Mouse (Mus musculus): ENCODE results near the gene Phldb3. TPM values are rescaled to one million over a fixed set of nuclear protein-coding genes. Genes with fewer than 3 reads are reported as not detected.

The Phldb3 gene
- polyA plus RNA-seq, 1 experiment from 2014 or later: 0.38 TPM

DNA sequence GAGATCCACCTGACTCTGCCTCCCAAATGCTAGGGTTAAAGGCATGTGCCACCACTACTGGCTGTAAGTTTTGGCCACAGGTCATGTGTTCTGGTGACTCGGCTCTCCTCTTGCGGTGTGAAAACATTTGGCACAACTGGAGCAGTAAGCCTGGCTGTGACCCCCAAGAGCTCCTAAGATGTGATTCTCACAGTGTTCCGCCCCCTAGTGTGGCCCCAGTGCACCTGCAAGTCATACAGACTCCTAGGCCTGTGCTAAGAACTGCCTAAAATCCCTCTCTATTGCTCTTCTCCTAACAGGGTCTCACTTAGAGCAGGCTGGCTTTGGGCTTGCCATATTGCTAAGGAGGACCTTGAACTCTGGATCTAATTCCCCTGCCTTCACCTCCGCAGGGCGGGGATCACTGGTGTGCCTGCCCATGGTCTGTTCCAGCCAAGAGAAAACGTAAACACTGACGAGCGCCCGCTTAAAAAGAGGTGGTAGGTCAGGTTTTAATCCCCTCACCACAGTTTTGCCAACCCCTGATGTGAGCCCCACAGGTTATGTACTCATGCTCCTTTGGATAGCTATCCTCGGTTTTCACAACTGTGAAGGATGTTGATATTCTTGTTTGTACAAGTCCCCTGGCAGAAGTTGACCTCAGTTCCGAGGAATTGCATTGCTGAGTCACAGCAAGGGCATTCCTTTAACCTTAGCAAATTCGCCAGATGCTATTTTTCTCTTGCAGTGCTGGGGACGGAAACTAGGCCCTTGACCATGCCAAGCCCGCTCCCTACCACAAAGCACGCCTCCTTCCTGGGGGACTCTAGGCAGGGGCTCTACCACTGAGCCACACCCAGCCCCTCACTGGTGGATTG, 11.1 kb upstream of the Phldb3 start:
- no peak overlapping the region for H3K4me2 ChIP-seq (ENCODE audit: low read length)
- H3K9ac ChIP-seq (ENCODE audit: low read length): no peak overlapping the region
- H3K9me3 ChIP-seq (ENCODE audit: control insufficient read depth, low read length): no peaks in the 10 kb centered on the region
- H3K27me3 ChIP-seq (replicated peaks; ENCODE audit: control insufficient read depth, insufficient read depth, low read length): no peaks in the 10 kb centered on the region
- H3K4me3 ChIP-seq (ENCODE audit: low read depth, low read length): no peak overlapping the region
- peaks cover 1% of the 10 kb centered on the region; the same call in 1 of the 2 replicates for H3K4me1 ChIP-seq (replicated peaks; ENCODE audit: control insufficient read depth, insufficient read depth, low read length)
- no peak for ATAC-seq (replicated peaks; ENCODE audit: low FRiP score, low TSS enrichment, low read depth)
- no peak overlapping the region for H3K27ac ChIP-seq (ENCODE audit: low read depth)
- WGBS: 76% methylated on average over 15 of the region's 15 CpGs
- 0 out of 2 replicates have a peak, but pooled peaks cover 3% of the 10 kb centered on the region for H3K36me3 ChIP-seq (ENCODE audit: control insufficient read depth, insufficient read depth, low read length)
- DNase-seq (ENCODE audit: low spot score): no peak

DNA sequence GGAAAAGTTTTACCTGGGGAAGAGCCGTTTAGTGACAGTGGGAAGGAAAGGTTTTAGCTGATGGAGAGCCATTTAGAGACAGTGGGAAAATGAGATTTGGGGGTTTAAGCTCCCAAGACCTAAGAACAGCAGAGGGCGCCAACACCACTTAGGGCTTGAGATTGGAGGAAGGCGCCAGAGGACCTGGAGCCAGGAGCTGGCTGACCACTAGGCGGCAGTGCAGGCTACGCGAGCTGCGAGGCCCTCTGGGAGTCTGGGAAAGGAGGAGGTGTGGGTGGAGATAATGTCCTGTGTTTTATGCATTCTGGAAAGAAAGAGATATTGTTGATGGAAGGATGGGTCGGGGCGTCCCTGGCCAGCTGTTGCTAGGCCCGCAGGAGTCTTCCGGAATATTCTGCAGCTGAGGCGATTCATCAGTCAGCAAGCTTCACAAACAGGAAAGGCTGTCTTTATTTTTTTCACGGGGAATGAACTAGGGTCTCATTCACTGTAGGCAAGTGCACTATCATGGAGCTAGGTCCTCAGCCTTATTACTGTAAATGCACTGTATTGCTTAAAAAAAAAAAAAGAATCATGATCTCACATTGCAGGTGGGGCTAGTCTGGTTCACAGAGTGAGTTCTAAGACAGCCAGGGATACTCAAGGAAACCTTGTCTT, 9.5 kb upstream of the Phldb3 start:
- peak overlapping the region; percentile 32 for H3K4me2 ChIP-seq (ENCODE audit: low read length)
- H3K27ac ChIP-seq (ENCODE audit: low read depth): no peak overlapping the region
- 5% methylated on average over 13 of the region's 13 CpGs for WGBS
- 0 out of 2 replicates have a peak, but pooled peaks cover 3% of the 10 kb centered on the region for H3K36me3 ChIP-seq (ENCODE audit: control insufficient read depth, insufficient read depth, low read length)
- H3K9ac ChIP-seq (ENCODE audit: low read length): no peak overlapping the region
- ATAC-seq (replicated peaks; ENCODE audit: low FRiP score, low TSS enrichment, low read depth) (peak; percentile 85), DNase-seq (ENCODE audit: low spot score) (peak; percentile 98)
- H3K9me3 ChIP-seq (ENCODE audit: control insufficient read depth, low read length): no peaks in the 10 kb centered on the region
- H3K4me1 ChIP-seq (replicated peaks; ENCODE audit: control insufficient read depth, insufficient read depth, low read length): no peaks in the 10 kb centered on the region
- no peak overlapping the region for H3K4me3 ChIP-seq (ENCODE audit: low read depth, low read length)
- H3K27me3 ChIP-seq (replicated peaks; ENCODE audit: control insufficient read depth, insufficient read depth, low read length): no peaks in the 10 kb centered on the region

DNA sequence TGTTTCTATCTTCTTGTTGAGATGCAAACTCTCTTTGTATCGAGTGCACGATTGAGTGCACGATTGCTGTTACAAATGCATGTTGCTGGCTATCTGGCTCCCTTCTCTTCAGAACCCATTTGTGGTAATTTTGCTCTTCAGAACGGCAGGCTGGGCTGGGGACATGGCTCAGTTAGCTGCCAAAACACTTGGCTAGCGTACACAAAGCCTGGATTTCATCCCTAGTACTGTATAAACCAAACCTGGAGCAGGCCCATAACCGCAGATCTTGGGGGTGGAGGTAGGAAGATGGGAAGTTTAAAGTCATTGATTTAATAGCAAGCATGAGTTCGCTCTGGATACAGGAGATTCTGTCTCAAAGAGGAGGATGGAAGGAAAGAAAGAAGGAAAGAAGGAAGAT, 5.0 kb upstream of the Phldb3 start:
- 79% methylated on average over 7 of the region's 7 CpGs for WGBS
- H3K36me3 ChIP-seq (ENCODE audit: control insufficient read depth, insufficient read depth, low read length): 0 out of 2 replicates have a peak, but pooled peaks cover 8% of the 10 kb centered on the region
- H3K27ac ChIP-seq (ENCODE audit: low read depth): no peak overlapping the region
- ATAC-seq (replicated peaks; ENCODE audit: low FRiP score, low TSS enrichment, low read depth) (no peak), DNase-seq (ENCODE audit: low spot score) (no peak)
- no peak overlapping the region for H3K9ac ChIP-seq (ENCODE audit: low read length)
- no peaks in the 10 kb centered on the region for H3K9me3 ChIP-seq (ENCODE audit: control insufficient read depth, low read length)
- H3K4me3 ChIP-seq (ENCODE audit: low read depth, low read length): no peak overlapping the region
- H3K4me2 ChIP-seq (ENCODE audit: low read length): no peak overlapping the region
- H3K27me3 ChIP-seq (replicated peaks; ENCODE audit: control insufficient read depth, insufficient read depth, low read length): peaks cover 11% of the 10 kb centered on the region
- H3K4me1 ChIP-seq (replicated peaks; ENCODE audit: control insufficient read depth, insufficient read depth, low read length): 0 out of 2 replicates have a peak, but pooled peaks cover 2% of the 10 kb centered on the region

- H3K27me3 ChIP-seq (replicated peaks; ENCODE audit: control insufficient read depth, insufficient read depth, low read length): peaks cover 12% of the 10 kb centered on the region
- ATAC-seq (replicated peaks; ENCODE audit: low FRiP score, low TSS enrichment, low read depth) (no peak), DNase-seq (ENCODE audit: low spot score) (no peak)
- no peak overlapping the region for H3K4me2 ChIP-seq (ENCODE audit: low read length)
- whole genome bisulfite sequencing: 80% methylated on average over 7 of the region's 7 CpGs
- no peak overlapping the region for H3K27ac ChIP-seq (ENCODE audit: low read depth)
- 0 out of 2 replicates have a peak, but pooled peaks cover 2% of the 10 kb centered on the region for H3K4me1 ChIP-seq (replicated peaks; ENCODE audit: control insufficient read depth, insufficient read depth, low read length)
- H3K36me3 ChIP-seq (ENCODE audit: control insufficient read depth, insufficient read depth, low read length): 0 out of 2 replicates have a peak, but pooled peaks cover 8% of the 10 kb centered on the region
- no peak overlapping the region for H3K4me3 ChIP-seq (ENCODE audit: low read depth, low read length)
- H3K9me3 ChIP-seq (ENCODE audit: control insufficient read depth, low read length): no peaks in the 10 kb centered on the region
- no peak overlapping the region for H3K9ac ChIP-seq (ENCODE audit: low read length)
Observed at GRCm38 (mm10) chr7:24606046-24606445, 4.5 kb upstream of the Phldb3 start.

DNA sequence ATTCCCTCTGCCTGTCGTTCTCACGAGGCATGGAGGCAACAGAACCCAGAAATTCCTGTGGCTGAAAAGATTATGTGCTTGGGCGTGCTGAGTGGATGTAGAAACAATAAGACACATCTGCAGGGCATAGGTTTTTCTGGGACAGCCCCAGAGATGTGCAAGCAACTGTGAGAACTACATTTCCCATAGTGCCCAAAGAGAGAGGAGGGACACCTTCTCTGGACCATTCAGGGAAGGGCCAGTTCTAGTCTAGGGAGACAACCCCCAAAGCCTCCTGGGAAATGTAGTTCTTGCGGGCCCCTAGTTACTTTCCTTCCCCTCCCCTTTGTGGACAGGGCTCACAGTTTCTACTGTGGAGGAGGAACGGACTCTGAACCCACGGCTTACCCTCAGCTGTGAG, 2.5 kb upstream of the Phldb3 start:
- DNase-seq (ENCODE audit: low spot score) (no peak), ATAC-seq (replicated peaks; ENCODE audit: low FRiP score, low TSS enrichment, low read depth) (peak; percentile 25; the same call in 1 of the 2 replicates)
- Histone ChIP-seq H3K4me1 (replicated peaks; ENCODE audit: control insufficient read depth, insufficient read depth, low read length) (peaks cover 5% of the 10 kb centered on the region; the same call in 1 of the 2 replicates), H3K27me3 (replicated peaks; ENCODE audit: control insufficient read depth, insufficient read depth, low read length) (peaks cover 31% of the 10 kb centered on the region), H3K4me2 (ENCODE audit: low read length) (no peak overlapping the region), H3K9ac (ENCODE audit: low read length) (no peak overlapping the region), H3K9me3 (ENCODE audit: control insufficient read depth, low read length) (no peaks in the 10 kb centered on the region), H3K36me3 (ENCODE audit: control insufficient read depth, insufficient read depth, low read length) (0 out of 2 replicates have a peak, but pooled peaks cover 8% of the 10 kb centered on the region), H3K27ac (ENCODE audit: low read depth) (no peak overlapping the region), H3K4me3 (ENCODE audit: low read depth, low read length) (no peak overlapping the region)
- 41% methylated on average over 6 of the region's 6 CpGs for WGBS

DNA sequence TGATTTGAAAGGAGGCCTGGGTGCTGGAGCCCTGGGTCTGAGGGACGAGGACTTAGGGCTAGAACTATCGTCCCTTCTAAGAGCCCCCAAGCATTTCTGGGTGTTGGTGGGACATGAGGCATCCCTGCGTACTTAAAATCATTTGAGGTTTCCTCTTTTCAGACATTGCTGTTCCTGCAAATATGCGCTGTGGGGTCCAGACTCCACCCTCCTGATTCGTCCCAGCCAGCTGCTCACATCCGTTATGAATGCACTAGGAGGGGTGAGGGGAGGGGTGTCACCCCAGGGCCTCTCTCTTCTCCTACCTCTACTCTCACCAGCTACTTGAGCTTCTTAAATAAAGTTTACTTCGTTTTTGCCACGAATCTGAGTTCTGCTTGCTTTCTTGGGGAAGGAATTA, 2.0 kb upstream of the Phldb3 start:
- Histone ChIP-seq H3K36me3 (ENCODE audit: control insufficient read depth, insufficient read depth, low read length) (0 out of 2 replicates have a peak, but pooled peaks cover 8% of the 10 kb centered on the region), H3K27me3 (replicated peaks; ENCODE audit: control insufficient read depth, insufficient read depth, low read length) (peaks cover 36% of the 10 kb centered on the region), H3K9me3 (ENCODE audit: control insufficient read depth, low read length) (no peaks in the 10 kb centered on the region), H3K27ac (ENCODE audit: low read depth) (no peak overlapping the region), H3K4me1 (replicated peaks; ENCODE audit: control insufficient read depth, insufficient read depth, low read length) (peaks cover 5% of the 10 kb centered on the region; the same call in 1 of the 2 replicates), H3K4me2 (ENCODE audit: low read length) (no peak overlapping the region), H3K9ac (ENCODE audit: low read length) (no peak overlapping the region), H3K4me3 (ENCODE audit: low read depth, low read length) (no peak overlapping the region)
- DNase-seq (ENCODE audit: low spot score) (no peak), ATAC-seq (replicated peaks; ENCODE audit: low FRiP score, low TSS enrichment, low read depth) (no peak)
- 73% methylated on average over 8 of the region's 8 CpGs for WGBS

- peak; percentile 97 for DNase-seq (ENCODE audit: low spot score)
Observed at GRCm38 (mm10) chr7:24610879-24611494, 424 bp downstream of the Phldb3 start.

DNA sequence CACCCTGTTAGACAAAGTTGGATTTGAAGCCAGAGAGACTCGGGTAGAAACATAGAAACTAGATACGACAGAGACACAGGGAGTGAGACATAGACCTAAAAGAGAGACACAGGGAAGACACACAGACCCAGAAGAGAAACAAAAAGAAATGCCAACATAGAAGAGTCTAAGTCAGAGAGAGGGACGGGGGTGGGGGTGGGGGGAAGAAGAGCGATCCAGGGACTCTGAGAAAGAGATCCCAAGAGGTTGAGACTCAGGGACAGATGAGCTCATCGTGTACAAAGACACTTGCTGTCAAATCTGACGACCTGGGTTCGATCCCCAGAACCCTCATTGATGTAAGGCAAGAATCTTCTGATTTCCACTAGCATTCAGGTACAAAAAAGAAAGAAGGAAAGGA, 1.1 kb downstream of the Phldb3 start:
- peak overlapping the region; percentile 36; the same call in 1 of the 2 replicates for H3K9ac ChIP-seq (ENCODE audit: low read length)
- WGBS: 19% methylated on average over 7 of the region's 7 CpGs
- no peaks in the 10 kb centered on the region for H3K9me3 ChIP-seq (ENCODE audit: control insufficient read depth, low read length)
- H3K27me3 ChIP-seq (replicated peaks; ENCODE audit: control insufficient read depth, insufficient read depth, low read length): peaks cover 38% of the 10 kb centered on the region
- H3K4me3 ChIP-seq (ENCODE audit: low read depth, low read length): peak overlapping the region; percentile 45
- 0 out of 2 replicates have a peak, but pooled peaks cover 5% of the 10 kb centered on the region for H3K36me3 ChIP-seq (ENCODE audit: control insufficient read depth, insufficient read depth, low read length)
- ATAC-seq (replicated peaks; ENCODE audit: low FRiP score, low TSS enrichment, low read depth) (no peak), DNase-seq (ENCODE audit: low spot score) (no peak)
- H3K27ac ChIP-seq (ENCODE audit: low read depth): no peak overlapping the region
- H3K4me2 ChIP-seq (ENCODE audit: low read length): peak overlapping the region; percentile 65
- H3K4me1 ChIP-seq (replicated peaks; ENCODE audit: control insufficient read depth, insufficient read depth, low read length): peaks cover 5% of the 10 kb centered on the region; the same call in 1 of the 2 replicates

More at GRCm38 (mm10) chr7:24610879-24611494, 424 bp downstream of the Phldb3 start:
- Histone ChIP-seq H3K27me3 (replicated peaks; ENCODE audit: control insufficient read depth, insufficient read depth, low read length) (peaks cover 38% of the 10 kb centered on the region), H3K36me3 (ENCODE audit: control insufficient read depth, insufficient read depth, low read length) (0 out of 2 replicates have a peak, but pooled peaks cover 5% of the 10 kb centered on the region), H3K4me1 (replicated peaks; ENCODE audit: control insufficient read depth, insufficient read depth, low read length) (peaks cover 5% of the 10 kb centered on the region; the same call in 1 of the 2 replicates), H3K27ac (ENCODE audit: low read depth) (peak overlapping the region; percentile 60), H3K4me2 (ENCODE audit: low read length) (peak overlapping the region; percentile 65), H3K9ac (ENCODE audit: low read length) (peak overlapping the region; percentile 36), H3K9me3 (ENCODE audit: control insufficient read depth, low read length) (no peaks in the 10 kb centered on the region), H3K4me3 (ENCODE audit: low read depth, low read length) (peak overlapping the region; percentile 45)
- WGBS: under 1% methylated on average over 36 of the region's 36 CpGs
- peak; percentile 74 for ATAC-seq (replicated peaks; ENCODE audit: low FRiP score, low TSS enrichment, low read depth)
